Mouse (Mus musculus) liver, embryonic 14.5 days (tissue): ENCODE results near the gene Il2ra.

Experiments used
- CTCF ChIP-seq: IDR thresholded peaks from 2 replicates; pipeline ENCODE4 v1.5.1; 2016; ENCODE audit warnings: antibody characterized with exemption, low read depth, control low read depth
- EP300 ChIP-seq: IDR thresholded peaks from 2 replicates; pipeline ENCODE4 v1.6.1; 2016; ENCODE audit warnings: antibody characterized with exemption, low read depth

DNA sequence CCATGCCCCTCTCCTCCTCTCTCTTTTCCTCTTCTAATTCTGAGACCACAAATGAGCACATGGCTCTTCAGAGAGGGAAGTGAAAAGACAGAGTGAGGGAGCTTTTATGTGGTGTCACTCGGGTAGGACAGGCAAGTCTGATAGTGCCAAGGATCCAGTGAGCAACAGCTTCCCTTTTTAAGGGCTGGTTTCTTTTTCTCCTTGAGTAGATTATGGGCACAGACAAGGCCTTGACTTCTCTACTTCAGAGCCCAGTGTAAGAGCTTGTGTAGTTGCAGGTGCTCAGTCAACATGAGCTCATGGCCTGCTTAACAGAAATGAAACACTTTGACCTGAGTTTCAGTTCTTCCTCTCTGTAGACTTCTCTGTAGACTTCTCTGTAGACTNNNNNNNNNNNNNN is 5.5 kb upstream of the Il2ra start:
- TF ChIP-seq CTCF (no peak), EP300 (no peak)
